Mouse (Mus musculus) adrenal gland, postnatal 36 days (tissue): ENCODE data around the gene Grm4. TPM values are rescaled to one million over a fixed set of nuclear protein-coding genes. Genes with fewer than 3 reads are reported as not detected.
A peak's percentile ranks its signal among the peaks of the same experiment; 100 is the strongest.

ENCODE experiments used
- DNase-seq, 2 experiments: peaks; one replicate each; pipeline ENCODE4 v3.0.0; 2021; ENCODE audit warnings: mixed read lengths in 1 of 2
- total RNA-seq, 2 experiments: library from RNA; stranded (reverse); gene quantifications; 2 replicates each; pipeline ENCODE4 v1.2.3; 2021

Gene Grm4
- total RNA-seq, 2 experiments from 2014 or later: 3.4 to 12.2 TPM

- DNase-seq: peak in 1 of 2 experiments; percentile 17
Measured at GRCm38 (mm10) chr17:27511865-27512618, 9.2 kb downstream of the Grm4 start.

GRCm38 (mm10) chr17:27511125-27511735, 10.0 kb downstream of the Grm4 start:
- no peak for DNase-seq

GRCm38 (mm10) chr17:27510258-27511124, 10.7 kb downstream of the Grm4 start:
- no peak for DNase-seq

- DNase-seq: no peak
Measured at GRCm38 (mm10) chr17:27509056-27509455, 12.1 kb downstream of the Grm4 start.

- DNase-seq: no peak
Measured at GRCm38 (mm10) chr17:27508513-27508912, 12.7 kb downstream of the Grm4 start.

- DNase-seq: no peak
Measured at GRCm38 (mm10) chr17:27508002-27508401, 13.2 kb downstream of the Grm4 start.

- DNase-seq: no peak
Measured at GRCm38 (mm10) chr17:27507591-27507945, 13.6 kb downstream of the Grm4 start.

- no peak for DNase-seq
Measured at GRCm38 (mm10) chr17:27506871-27507590, 14.2 kb downstream of the Grm4 start.

- no peak for DNase-seq
Measured at GRCm38 (mm10) chr17:27506362-27506761, 14.8 kb downstream of the Grm4 start.

- DNase-seq: no peak
Measured at GRCm38 (mm10) chr17:27505221-27505881, 15.9 kb downstream of the Grm4 start.

GRCm38 (mm10) chr17:27503869-27504268, 17.3 kb downstream of the Grm4 start:
- no peak for DNase-seq

- DNase-seq: no peak
Measured at GRCm38 (mm10) chr17:27502736-27503445, 18.3 kb downstream of the Grm4 start.

GRCm38 (mm10) chr17:27502288-27502687, 18.9 kb downstream of the Grm4 start:
- no peak for DNase-seq

- DNase-seq: no peak
Measured at GRCm38 (mm10) chr17:27501331-27502251, 19.6 kb downstream of the Grm4 start.

GRCm38 (mm10) chr17:27500811-27501210, 20.4 kb downstream of the Grm4 start:
- peak; percentile 13 to 35 for DNase-seq

GRCm38 (mm10) chr17:27499080-27499479, 22.1 kb downstream of the Grm4 start:
- DNase-seq: no peak

- no peak for DNase-seq
Measured at GRCm38 (mm10) chr17:27497798-27498197, 23.4 kb downstream of the Grm4 start.

GRCm38 (mm10) chr17:27495008-27495540, 26.1 kb downstream of the Grm4 start:
- DNase-seq: no peak

GRCm38 (mm10) chr17:27493969-27494368, 27.2 kb downstream of the Grm4 start:
- no peak for DNase-seq

GRCm38 (mm10) chr17:27493389-27493788, 27.8 kb downstream of the Grm4 start:
- no peak for DNase-seq
